ENCODE assay signal across 8 mouse cellular contexts in genomic region chr13:34130226-34130731, GRCm38 (mm10). TPM values are rescaled to one million over a fixed set of nuclear protein-coding genes. Genes with fewer than 3 reads are reported as not detected.
DNase-seq lines count a peak whose midpoint lies in the region; ATAC-seq and TF ChIP-seq lines count a peak whose summit lies in the region.

Gene Tubb2b (minus strand): TSS chr13:34130466.

- peak within 1 kb of the TSS; percentile 51 for H3K9ac ChIP-seq in limb, embryonic 15.5 days
- H3K9ac ChIP-seq in midbrain, postnatal 0 days (replicated peaks; ENCODE audit: low read length, poor library complexity, severe bottlenecking), result peak within 1 kb of the TSS; percentile 92

- peak; percentile 57 for DNase-seq in ovary, postnatal 36 days (ENCODE audit: low spot score)
- no peak for DNase-seq in ovary, postnatal 14 days (ENCODE audit: low spot score)
- peak; percentile 59 to 66 for DNase-seq in heart, adult 18-20 months
- peak; percentile 54 for DNase-seq in kidney, adult 2 months
- peak; percentile 99 for DNase-seq in midbrain, postnatal 0 days (ENCODE audit: low spot score)
- DNase-seq in thymus, adult 18-20 months, result peak; percentile 60 to 69

- ATAC-seq in limb, embryonic 15.5 days (ENCODE audit: insufficient number of reproducible peaks, low FRiP score, low TSS enrichment, low read depth), result peak; percentile 88
- ATAC-seq in midbrain, postnatal 0 days (ENCODE audit: low FRiP score), result peak; percentile 93

- no peaks in the 10 kb centered on the region for H3K9me3 ChIP-seq in limb, embryonic 15.5 days
- no peaks in the 10 kb centered on the region for H3K9me3 ChIP-seq in midbrain, postnatal 0 days (ENCODE audit: low read length)

- H3K27ac ChIP-seq in cortical plate, adult 2 months (ENCODE audit: insufficient read depth, low read length), result 0 out of 2 replicates have a peak within 1 kb of the TSS, but pooled peaks have one; percentile 11
- H3K27ac ChIP-seq in kidney, adult 2 months (ENCODE audit: insufficient read depth, low read depth, low read length), result peak within 1 kb of the TSS; percentile 57
- H3K27ac ChIP-seq in limb, embryonic 15.5 days, result peak within 1 kb of the TSS; percentile 78
- peak within 1 kb of the TSS; percentile 100 for H3K27ac ChIP-seq in midbrain, postnatal 0 days (ENCODE audit: low read depth, low read length)

- no peaks in the 10 kb centered on the region for H3K36me3 ChIP-seq in kidney, adult 2 months (ENCODE audit: control insufficient read depth, insufficient read depth, low read length)
- H3K36me3 ChIP-seq in limb, embryonic 15.5 days, result no peaks in the 10 kb centered on the region
- H3K36me3 ChIP-seq in midbrain, postnatal 0 days (ENCODE audit: insufficient read depth, low read length), result peaks cover 9% of the 10 kb centered on the region; the same call in 1 of the 2 replicates

- WGBS in kidney, adult 2 months, result 2% methylated on average over 26 of the region's 26 CpGs
- under 1% methylated on average over 26 of the region's 26 CpGs for WGBS in limb, embryonic 15.5 days
- WGBS in midbrain, postnatal 0 days, result 1% methylated on average over 26 of the region's 26 CpGs

- H3K4me1 ChIP-seq in cortical plate, adult 2 months (ENCODE audit: control insufficient read depth, insufficient read depth, low read length), result peaks cover 7% of the 10 kb centered on the region; the same call in 1 of the 2 replicates
- peaks cover 7% of the 10 kb centered on the region; the same call in 1 of the 2 replicates for H3K4me1 ChIP-seq in kidney, adult 2 months (ENCODE audit: control insufficient read depth, insufficient read depth, low read length)
- peaks cover 57% of the 10 kb centered on the region for H3K4me1 ChIP-seq in limb, embryonic 15.5 days
- H3K4me1 ChIP-seq in midbrain, postnatal 0 days (ENCODE audit: insufficient read depth, low read length), result peaks cover 8% of the 10 kb centered on the region; the same call in 1 of the 2 replicates

- H3K27me3 ChIP-seq in kidney, adult 2 months (replicated peaks; ENCODE audit: control insufficient read depth, insufficient read depth, low read length), result no peaks in the 10 kb centered on the region
- peaks cover 10% of the 10 kb centered on the region; the same call in 1 of the 2 replicates for H3K27me3 ChIP-seq in limb, embryonic 15.5 days
- no peaks in the 10 kb centered on the region for H3K27me3 ChIP-seq in midbrain, postnatal 0 days (ENCODE audit: insufficient read depth, low read length)

- H3K4me2 ChIP-seq in limb, embryonic 15.5 days, result peak within 1 kb of the TSS; percentile 84
- peak within 1 kb of the TSS; percentile 86 for H3K4me2 ChIP-seq in midbrain, postnatal 0 days (ENCODE audit: low read depth, low read length, poor library complexity, severe bottlenecking)

- TF ChIP-seq CTCF in cortical plate, adult 2 months (IDR thresholded peaks at IDR 0.05; ENCODE audit: extremely low read depth, insufficient read depth, low read length), result no peak
- no peak for TF ChIP-seq CTCF in kidney, adult 2 months (conservative IDR thresholded peaks at IDR 0.05; ENCODE audit: insufficient read depth, insufficient read length, low read depth, low read length)
- peak; percentile 21; the same call in 1 of the 2 replicates for TF ChIP-seq CTCF in midbrain, postnatal 0 days (IDR thresholded peaks at IDR 0.05)

- H3K4me3 ChIP-seq in cortical plate, adult 2 months (ENCODE audit: insufficient read depth, low read length), result peak within 1 kb of the TSS; percentile 63
- H3K4me3 ChIP-seq in kidney, adult 2 months (ENCODE audit: insufficient read depth, low read depth, low read length), result peak within 1 kb of the TSS; percentile 66
- H3K4me3 ChIP-seq in limb, embryonic 15.5 days, result peak within 1 kb of the TSS; percentile 64
- H3K4me3 ChIP-seq in midbrain, postnatal 0 days (ENCODE audit: low read depth, low read length), result peak within 1 kb of the TSS; percentile 69

- TF ChIP-seq POLR2A in cortical plate, adult 2 months (IDR thresholded peaks at IDR 0.05; ENCODE audit: extremely low read depth, insufficient read depth, low read length), result no peak; the same call in 1 of the 2 replicates
- TF ChIP-seq POLR2A in kidney, adult 2 months (IDR thresholded peaks at IDR 0.05; ENCODE audit: low read depth, low read length), result no peak

RNA-seq across cellular contexts. Expression of gene Tubb2b, which starts in this region (rescaled TPM):
- 264 and 334 TPM in 2 replicates for polyA plus RNA-seq in cortical plate, adult 2 months (2012; rRNA removed)
- 1 to 10 TPM; 4.8 to 8.6 TPM for total RNA-seq in heart, adult 18-20 months (2021)
- polyA plus RNA-seq in kidney, adult 2 months (2012; rRNA removed), result 27.6 and 30.5 TPM in 2 replicates
- polyA plus RNA-seq in limb, embryonic 15.5 days (2015; fragmentation: Nextera tagmentation; extraction: Ambion mirVana), result 33.5 and 34.5 TPM in 2 replicates
- 4,904 and 4,995 TPM in 2 replicates for total RNA-seq in midbrain, postnatal 0 days (2014; rRNA removed)
- 937 and 994 TPM in 2 replicates for polyA plus RNA-seq in midbrain, postnatal 0 days (2015; fragmentation: Nextera tagmentation; extraction: Ambion mirVana)

Comparison
In these comparisons a context has a peak if more than half of its experiments do, and no peak if none do; other contexts are left out.
1. RNA of gene Tubb2b (total RNA-seq): 4,904 to 4,995 TPM in midbrain, postnatal 0 days; 4.8 to 8.6 TPM in heart, adult 18-20 months; every median in the first group is over 100 times any median in the second.
2. H3K27ac ChIP-seq: peak in every context shown above with its lines; median percentile 100 in midbrain, postnatal 0 days; 78 in limb, embryonic 15.5 days; 57 in kidney, adult 2 months; 11 in cortical plate, adult 2 months.
3. Peak in every context shown above with its lines, with median percentiles within 50 percentile points of each other: H3K4me3 ChIP-seq.